Mouse (Mus musculus) liver, embryonic 14.5 days (tissue): Measurements from ENCODE around the gene Ppp1r12a. TPM values are rescaled to one million over a fixed set of nuclear protein-coding genes. Genes with fewer than 3 reads are reported as not detected.

Experiments used
- ATAC-seq: fragments of 200-750 bp; cut with Nextera tagmentation; 2 replicates; pipeline ENCODE4 v1.8.0; 2017; ENCODE audit warnings: moderate number of reproducible peaks, mild to moderate bottlenecking, moderate library complexity; ENCODE audit not compliant: insufficient read depth
- DNase-seq, 3 experiments: peaks; one replicate each; pipeline ENCODE4 v3.0.0-alpha.2; 2012 to 2013; ENCODE audit warnings: low read depth in 3 of 3, low spot score in 3 of 3
- H3K27ac ChIP-seq: fragments of 300-500 bp; sonication (generic); 2 replicates; pipeline ENCODE4 v1.5.1; 2014; ENCODE audit warnings: moderate library complexity, mild to moderate bottlenecking, control low read depth, inconsistent platforms
- H3K27me3 ChIP-seq: fragments of 300-500 bp; sonication (generic); 2 replicates; pipeline ENCODE4 v1.6.1; 2014; ENCODE audit warnings: mild to moderate bottlenecking, low read length, moderate library complexity; ENCODE audit not compliant: control insufficient read depth, insufficient read depth
- H3K36me3 ChIP-seq: fragments of 300-500 bp; sonication (generic); replicated peaks from 2 replicates; pipeline ENCODE4 v1.6.1; 2014; ENCODE audit warnings: low read depth; ENCODE audit not compliant: control insufficient read depth, insufficient read depth
- H3K4me1 ChIP-seq, 2 experiments: fragments of 200-500 bp in 1 of 2; fragments of 300-500 bp in 1 of 2; sonication (generic) in 1 of 2; replicated peaks; 2 replicates each; pipeline ENCODE4 v1.6.1; 2012 to 2014; ENCODE audit warnings: antibody characterized with exemption in 1 of 2, inconsistent platforms in 1 of 2, low read length in 1 of 2; ENCODE audit not compliant: control insufficient read depth in 2 of 2, insufficient read depth in 2 of 2
- H3K4me2 ChIP-seq: fragments of 300-500 bp; sonication (generic); 2 replicates; pipeline ENCODE4 v1.6.1; 2014; ENCODE audit warnings: low read depth, mild to moderate bottlenecking, control low read depth, moderate library complexity
- H3K4me3 ChIP-seq, 2 experiments: fragments of 200-500 bp in 1 of 2; fragments of 300-500 bp in 1 of 2; sonication (generic) in 1 of 2; 2 replicates each; pipeline ENCODE4 v1.5.1; 2012 to 2014; ENCODE audit warnings: low read depth in 2 of 2, low read length in 2 of 2, mild to moderate bottlenecking in 2 of 2, control low read depth in 1 of 2, inconsistent platforms in 1 of 2, moderate library complexity in 1 of 2; ENCODE audit not compliant: insufficient read depth in 1 of 2
- H3K9ac ChIP-seq: fragments of 300-500 bp; sonication (generic); replicated peaks from 2 replicates; pipeline ENCODE4 v1.6.1; 2014; ENCODE audit warnings: mild to moderate bottlenecking, control low read depth, moderate library complexity
- H3K9me3 ChIP-seq: fragments of 300-500 bp; sonication (generic); 2 replicates; pipeline ENCODE4 v1.6.1; 2016; ENCODE audit warnings: low read length, mixed read lengths; ENCODE audit not compliant: control insufficient read depth
- CTCF ChIP-seq: IDR thresholded peaks from 2 replicates; pipeline ENCODE4 v1.5.1; 2016; ENCODE audit warnings: antibody characterized with exemption, low read depth, control low read depth
- EP300 ChIP-seq: IDR thresholded peaks from 2 replicates; pipeline ENCODE4 v1.6.1; 2016; ENCODE audit warnings: antibody characterized with exemption, low read depth
- WGBS: fragments of 180-500 bp; shearing (Covaris S2); extraction: QIAGEN DNeasy Blood & Tissue Kit; methylation state at CpG from one replicate; pipeline ENCODE4 v1.1.7; 2014; ENCODE audit not compliant: insufficient replicate concordance; 5-methylcytosine and 5-hydroxymethylcytosine counted together
- polyA plus RNA-seq, 2 experiments: library from polyadenylated mRNA; depleted of rRNA in 1 of 2; stranded (reverse) in 1 of 2; unstranded in 1 of 2; fragments of >200 nt; fragmentation: Nextera tagmentation in 1 of 2; extraction: Ambion mirVana in 1 of 2; gene quantifications; 2 replicates each; pipeline versions ENCODE4 v1.2.1 to v1.2.3; 2012 to 2014

Ppp1r12a gene
- polyA plus RNA-seq, 2 experiments = 18.7 to 27.2 TPM

- TF ChIP-seq CTCF = no peak
- no peak for TF ChIP-seq EP300
- Histone ChIP-seq H3K9me3 (no peaks in the 10 kb centered on the region), H3K9ac (no peak overlapping the region), H3K4me3 (no peak overlapping the region), H3K4me2 (no peak overlapping the region), H3K27me3 (no peaks in the 10 kb centered on the region), H3K36me3 (no peaks in the 10 kb centered on the region), H3K27ac (no peak overlapping the region), H3K4me1 (no peaks in the 10 kb centered on the region)
- ATAC-seq (no peak), DNase-seq (no peak)
- 63% methylated on average over 9 of the region's 9 CpGs for WGBS
Measured at GRCm38 (mm10) chr10:108147031-108147430, 15.0 kb upstream of the Ppp1r12a start.

- no peak for DNase-seq
- no peak for TF ChIP-seq EP300
Measured at GRCm38 (mm10) chr10:108153301-108153700, 8.7 kb upstream of the Ppp1r12a start.

GRCm38 (mm10) chr10:108155042-108155686, 6.8 kb upstream of the Ppp1r12a start:
- no peak for DNase-seq
- WGBS = 53% methylated on average over 21 of the region's 21 CpGs
- Histone ChIP-seq H3K36me3 (no peaks in the 10 kb centered on the region), H3K9ac (no peak overlapping the region), H3K27me3 (no peaks in the 10 kb centered on the region), H3K4me1 (no peaks in the 10 kb centered on the region), H3K27ac (no peak overlapping the region), H3K9me3 (no peaks in the 10 kb centered on the region), H3K4me3 (no peak overlapping the region), H3K4me2 (no peak overlapping the region)
- TF ChIP-seq EP300 = no peak
- TF ChIP-seq CTCF = no peak
- no peak for ATAC-seq

More at GRCm38 (mm10) chr10:108153301-108153700, 8.7 kb upstream of the Ppp1r12a start:
- H3K27ac ChIP-seq = no peak overlapping the region
- H3K27me3 ChIP-seq = no peaks in the 10 kb centered on the region
- 52% methylated on average over 3 of the region's 3 CpGs for WGBS
- no peaks in the 10 kb centered on the region for H3K36me3 ChIP-seq
- H3K4me3 ChIP-seq = no peak overlapping the region
- H3K4me2 ChIP-seq = no peak overlapping the region
- no peak overlapping the region for H3K9ac ChIP-seq
- H3K9me3 ChIP-seq = no peaks in the 10 kb centered on the region
- no peaks in the 10 kb centered on the region for H3K4me1 ChIP-seq
- no peak for ATAC-seq

GRCm38 (mm10) chr10:108155687-108156067, 6.3 kb upstream of the Ppp1r12a start:
- ATAC-seq (no peak), DNase-seq (no peak)
- Histone ChIP-seq H3K9ac (no peak overlapping the region), H3K4me1 (no peaks in the 10 kb centered on the region), H3K9me3 (no peaks in the 10 kb centered on the region), H3K4me2 (no peak overlapping the region), H3K36me3 (no peaks in the 10 kb centered on the region), H3K27ac (no peak overlapping the region), H3K4me3 (no peak overlapping the region), H3K27me3 (no peaks in the 10 kb centered on the region)
- 40% methylated on average over 7 of the region's 7 CpGs for WGBS
- TF ChIP-seq CTCF = no peak
- TF ChIP-seq EP300 = no peak

- no peaks in the 10 kb centered on the region for H3K27me3 ChIP-seq
- H3K4me1 ChIP-seq = no peaks in the 10 kb centered on the region
- ATAC-seq (no peak), DNase-seq (no peak)
- H3K4me3 ChIP-seq = no peak overlapping the region
- no peaks in the 10 kb centered on the region for H3K9me3 ChIP-seq
- H3K9ac ChIP-seq = no peak overlapping the region
- no peaks in the 10 kb centered on the region for H3K36me3 ChIP-seq
- H3K4me2 ChIP-seq = no peak overlapping the region
- TF ChIP-seq EP300 (no peak), CTCF (no peak)
- no peak overlapping the region for H3K27ac ChIP-seq
- 70% methylated on average over 3 of the region's 3 CpGs for WGBS
Measured at GRCm38 (mm10) chr10:108156128-108156527, 5.9 kb upstream of the Ppp1r12a start.
